Mouse (Mus musculus) heart, adult 18-20 months (tissue): ENCODE measurements around the gene Harbi1. TPM values are rescaled to one million over a fixed set of nuclear protein-coding genes. Genes with fewer than 3 reads are reported as not detected.
A peak's percentile ranks its signal among the peaks of the same experiment; 100 is the strongest.
"Not testable (repeated sequence)": the region's sequence is repeated elsewhere in the genome, so short reads cannot be mapped to it uniquely, and the experiment has no call there.

Experiments used
- DNase-seq, 2 experiments: peaks; one replicate each; pipeline ENCODE4 v3.0.0; 2021 to 2022; ENCODE audit warnings: mixed read lengths in 1 of 2
- total RNA-seq, 2 experiments: library from RNA; stranded (reverse); gene quantifications; 2 replicates each; pipeline ENCODE4 v1.2.3; 2021

The Harbi1 gene
- total RNA-seq, 2 experiments from 2014 or later, result 8.0 to 8.4 TPM

- DNase-seq, result no peak
Measured at GRCm38 (mm10) chr2:91714921-91715320, 4.3 kb downstream of the Harbi1 start.

DNA sequence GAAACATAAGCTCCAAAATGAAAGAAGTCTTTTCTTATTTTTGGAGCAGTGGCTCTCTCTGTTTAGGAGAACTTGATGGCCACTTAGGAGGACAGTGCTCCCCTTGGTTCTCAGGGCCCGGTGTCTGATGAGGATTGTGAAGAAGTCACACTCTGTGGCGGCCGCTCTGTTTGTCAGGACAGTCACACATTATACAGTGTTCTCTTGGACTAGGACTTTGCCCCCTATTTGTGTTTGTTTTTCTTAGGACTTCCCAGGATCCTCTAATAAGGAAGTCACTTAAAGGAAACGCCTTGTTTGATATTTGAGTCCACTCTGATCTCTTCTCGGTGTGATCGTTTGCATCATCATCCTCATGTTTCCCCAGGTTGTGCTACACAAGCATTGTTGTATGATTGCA lies 7.6 kb downstream of the Harbi1 start:
- DNase-seq, result no peak

DNA sequence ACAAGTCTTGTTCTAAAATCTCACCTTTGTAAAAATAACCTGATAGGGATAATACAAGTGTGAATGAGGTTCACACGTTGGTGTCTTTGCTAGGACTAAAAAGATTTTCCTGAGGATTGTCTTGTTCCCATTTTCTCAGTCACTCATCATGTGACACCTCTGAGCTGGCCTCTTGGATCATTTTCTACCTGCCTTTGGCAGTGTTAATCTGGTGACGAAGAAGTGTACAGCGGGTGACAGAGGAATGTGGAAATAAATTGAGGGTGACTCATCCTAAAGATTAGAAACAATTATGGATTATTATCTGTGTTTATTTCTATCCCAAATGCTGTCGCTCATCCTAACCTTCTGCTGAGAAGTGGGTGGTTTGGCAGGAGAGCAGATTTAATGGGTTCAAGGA lies 12.7 kb downstream of the Harbi1 start:
- DNase-seq, result no peak

DNA sequence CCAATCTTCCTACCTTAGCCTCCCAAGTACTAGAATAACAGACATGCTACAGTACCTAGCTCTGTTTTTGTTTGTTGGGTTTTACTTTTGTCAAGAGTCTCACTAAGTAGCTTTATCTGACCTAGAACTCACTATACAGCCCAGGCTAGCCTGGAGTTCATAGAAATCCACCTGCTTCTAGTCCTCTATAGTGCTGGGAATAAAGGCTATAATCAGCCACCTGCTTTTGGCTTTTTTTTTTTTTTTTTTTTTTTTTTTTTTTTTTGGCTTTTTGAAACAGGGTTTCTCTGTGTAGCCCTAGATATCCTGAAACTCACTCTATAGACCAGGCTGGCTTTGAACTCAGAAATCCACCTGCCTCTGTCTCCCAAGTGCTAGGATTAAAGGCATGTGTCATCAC lies 13.3 kb downstream of the Harbi1 start:
- DNase-seq, result no peak

- DNase-seq, result no peak
Measured at GRCm38 (mm10) chr2:91724716-91725115, 14.1 kb downstream of the Harbi1 start.

DNA sequence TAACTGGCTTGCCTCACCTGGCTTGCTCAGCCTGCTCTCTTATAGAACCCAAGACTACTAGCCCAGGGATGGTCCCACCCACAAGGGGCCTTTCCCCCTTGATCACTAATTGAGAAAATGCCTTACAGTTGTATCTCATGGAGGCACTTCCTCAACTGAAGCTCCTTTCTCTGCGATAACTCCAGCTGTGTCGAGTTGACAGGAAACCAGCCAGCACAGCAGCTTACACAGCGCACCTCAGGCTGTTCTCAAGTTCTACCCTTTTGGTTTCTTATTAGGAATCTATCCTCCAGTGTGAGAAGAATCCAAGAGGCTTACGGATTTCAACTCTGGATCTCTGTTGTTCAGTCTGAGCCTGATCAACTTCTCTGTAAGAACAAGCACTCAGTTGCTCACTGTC lies 14.8 kb downstream of the Harbi1 start:
- DNase-seq, result not testable (repeated sequence)

GRCm38 (mm10) chr2:91727011-91727410 lies 16.4 kb downstream of the Harbi1 start:
- no peak for DNase-seq

GRCm38 (mm10) chr2:91729571-91729970 lies 18.9 kb downstream of the Harbi1 start:
- DNase-seq, result no peak

- peak; percentile 89 to 94 for DNase-seq
Measured at GRCm38 (mm10) chr2:91729971-91730821, 19.5 kb downstream of the Harbi1 start, which contains the start of gene Ambra1. TSS of gene Ambra1 (plus strand) at chr2:91730134.

- no peak for DNase-seq
Measured at GRCm38 (mm10) chr2:91735221-91735620, 24.6 kb downstream of the Harbi1 start.

DNA sequence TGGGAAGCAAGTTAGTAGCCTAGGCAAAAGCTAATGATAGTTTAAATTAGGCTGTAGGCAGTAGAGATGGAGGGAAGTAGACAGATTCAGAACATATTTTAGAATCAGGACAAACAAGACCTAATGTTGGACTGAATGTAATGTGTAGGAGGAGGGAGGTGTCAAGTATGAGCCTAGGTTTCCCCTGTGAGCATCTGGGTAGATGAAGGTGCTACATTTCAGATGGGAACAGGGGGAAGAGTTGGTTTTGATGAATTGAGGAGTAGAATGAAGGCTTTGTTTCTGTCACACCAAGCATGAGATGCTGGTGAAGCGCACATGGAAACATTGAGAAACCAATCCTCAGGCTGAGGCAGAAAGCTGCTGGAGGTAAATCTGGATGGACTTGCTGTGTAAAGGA lies 28.9 kb downstream of the Harbi1 start:
- DNase-seq, result no peak

DNA sequence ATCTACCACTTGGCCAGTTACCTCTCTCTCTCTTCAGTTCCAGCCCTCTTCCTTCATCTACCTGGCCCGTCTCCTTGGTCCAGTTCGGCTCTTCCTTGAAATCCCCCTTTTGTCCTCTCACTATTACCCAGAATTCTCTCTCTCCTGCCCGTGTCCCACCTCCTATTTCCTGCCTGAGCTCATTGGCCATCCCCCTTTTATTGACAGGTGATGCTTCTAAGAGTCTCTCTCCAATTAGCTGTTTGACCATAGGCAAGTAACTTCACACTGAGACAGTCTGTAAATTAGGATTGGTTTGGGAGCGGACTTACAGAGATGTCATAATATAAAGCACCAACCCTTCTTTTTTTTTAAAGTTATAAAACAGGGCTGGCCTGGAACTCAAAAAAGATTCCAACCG lies 34.0 kb downstream of the Harbi1 start:
- DNase-seq, result no peak

DNA sequence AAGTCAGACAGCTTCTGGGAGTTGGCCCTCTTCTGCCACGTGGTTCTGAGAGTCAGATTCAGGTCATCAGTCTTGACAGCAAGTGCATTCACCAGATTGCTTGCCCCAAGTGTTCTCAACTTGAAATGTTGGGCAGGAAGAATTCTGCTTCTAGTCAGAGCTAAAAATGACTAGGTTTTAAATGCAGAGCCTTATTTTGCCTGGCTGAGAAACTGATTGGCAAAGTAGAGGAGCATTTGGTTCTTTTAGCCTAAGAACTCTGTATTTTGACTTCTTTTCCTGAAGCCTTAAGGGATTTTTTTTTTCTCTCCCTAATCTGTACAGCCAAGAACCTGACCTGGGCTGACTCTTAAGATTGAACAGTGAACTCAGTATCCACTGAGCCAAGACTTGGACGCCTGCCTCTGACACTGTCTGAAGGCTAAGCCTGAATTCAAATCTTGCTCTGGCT lies 39.2 kb downstream of the Harbi1 start:
- peak; percentile 81 to 84 for DNase-seq

Other genes with a start within 250 kb of the Harbi1 start
- 10 to 100 TPM; 49.1 to 50.4 TPM for gene Ckap5, start 184.1 kb upstream of the Harbi1 start, total RNA-seq
- not detected for gene F2, start 74.4 kb upstream of the Harbi1 start, total RNA-seq
- gene Zfp408, start 61.1 kb upstream of the Harbi1 start, total RNA-seq, result 1 to 10 TPM; 3.6 to 4.6 TPM
- 10 to 100 TPM; 22.1 to 26.5 TPM for gene Arhgap1, start 61.0 kb upstream of the Harbi1 start, total RNA-seq
- 10 to 100 TPM; 49.7 to 53.9 TPM for gene Atg13, start 276 bp upstream of the Harbi1 start, total RNA-seq
- 10 to 100 TPM; 14.5 to 16.6 TPM for gene Ambra1, start 19.3 kb downstream of the Harbi1 start, total RNA-seq
- gene Chrm4, start 216.4 kb downstream of the Harbi1 start, total RNA-seq, result not detected
- gene Mdk, start 221.4 kb downstream of the Harbi1 start, total RNA-seq, result 1 to 10 TPM; 2.3 to 2.9 TPM
- gene Gm9821, start 234.9 kb downstream of the Harbi1 start, total RNA-seq, result not detected